Mouse (Mus musculus) spleen, adult 2 months (tissue): ENCODE data around the gene Enpp5. TPM values are rescaled to one million over a fixed set of nuclear protein-coding genes. Genes with fewer than 3 reads are reported as not detected.

ENCODE experiments used
- DNase-seq, 2 experiments: peaks; one replicate each; pipeline versions ENCODE4 v3.0.0 to v3.0.0-alpha.2; 2012 to 2021; ENCODE audit warnings: low spot score in 2 of 2, low read depth in 1 of 2
- H3K27ac ChIP-seq: fragments of 200-500 bp; 2 replicates; pipeline ENCODE4 v1.5.1; 2012; ENCODE audit warnings: low read length, inconsistent platforms; ENCODE audit not compliant: insufficient read depth
- H3K27me3 ChIP-seq: fragments of 200-500 bp; 2 replicates; pipeline ENCODE4 v1.6.1; 2012; ENCODE audit warnings: mild to moderate bottlenecking, moderate library complexity, low read length, inconsistent platforms; ENCODE audit not compliant: control insufficient read depth, insufficient read depth
- H3K36me3 ChIP-seq: fragments of 200-500 bp; 2 replicates; pipeline ENCODE4 v1.6.1; 2012; ENCODE audit warnings: mild to moderate bottlenecking, low read length, inconsistent platforms; ENCODE audit not compliant: control insufficient read depth, insufficient read depth
- H3K4me1 ChIP-seq: fragments of 200-500 bp; 2 replicates; pipeline ENCODE4 v1.6.1; 2011; ENCODE audit warnings: inconsistent platforms; ENCODE audit not compliant: control insufficient read depth, insufficient read depth, insufficient read length
- H3K4me3 ChIP-seq: fragments of 200-500 bp; 2 replicates; pipeline ENCODE4 v1.5.1; 2011; ENCODE audit warnings: mild to moderate bottlenecking, inconsistent platforms; ENCODE audit not compliant: insufficient read depth, insufficient read length; ENCODE audit errors: extremely low read depth
- CTCF ChIP-seq: fragments of 200-500 bp; IDR thresholded peaks from 2 replicates; pipeline ENCODE4 v1.5.1; 2011; ENCODE audit warnings: mild to moderate bottlenecking, inconsistent platforms; ENCODE audit not compliant: insufficient read depth, insufficient read length, insufficient replicate concordance; ENCODE audit errors: extremely low read depth
- POLR2A ChIP-seq: fragments of 200-500 bp; IDR thresholded peaks from 2 replicates; pipeline ENCODE4 v1.6.1; 2011; ENCODE audit warnings: low read depth, low read length, inconsistent platforms
- WGBS: fragments of 180-500 bp; shearing (Covaris S2); methylation state at CpG from one replicate; pipeline ENCODE4 v1.1.7; 2018; 5-methylcytosine and 5-hydroxymethylcytosine counted together
- polyA plus RNA-seq: library from polyadenylated mRNA; depleted of rRNA; stranded (reverse); fragments of >200 nt; gene quantifications from 2 replicates; pipeline ENCODE4 v1.2.3, GENCODE M21; 2012

Gene Enpp5
- polyA plus RNA-seq, 1 experiment, result 5.4 TPM

DNA sequence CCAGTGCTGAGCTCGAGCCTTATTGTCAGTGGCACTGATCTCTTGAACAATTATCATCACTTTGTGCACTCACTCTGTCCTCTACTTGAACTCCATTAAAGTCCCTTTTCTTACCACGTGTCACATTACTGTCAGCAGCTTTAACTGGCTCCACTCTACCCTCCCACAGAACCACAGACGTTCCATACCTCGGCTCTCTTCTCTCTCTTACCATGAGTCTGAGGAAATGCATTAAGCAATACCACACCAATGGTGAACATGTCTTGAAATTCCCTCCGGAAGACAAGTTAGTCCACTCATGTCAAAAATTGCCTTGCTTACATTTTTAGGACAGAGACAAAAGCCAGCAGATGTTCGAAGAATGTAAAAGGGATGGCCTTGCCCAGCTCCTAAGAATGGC, 9.7 kb upstream of the Enpp5 start:
- Histone ChIP-seq H3K36me3 (no peaks in the 10 kb centered on the region), H3K4me1 (no peaks in the 10 kb centered on the region), H3K4me3 (no peak overlapping the region), H3K27ac (no peak overlapping the region), H3K27me3 (no peaks in the 10 kb centered on the region)
- WGBS, result 73% methylated on average over 6 of the region's 6 CpGs
- no peak for TF ChIP-seq CTCF
- TF ChIP-seq POLR2A, result no peak
- no peak for DNase-seq

DNA sequence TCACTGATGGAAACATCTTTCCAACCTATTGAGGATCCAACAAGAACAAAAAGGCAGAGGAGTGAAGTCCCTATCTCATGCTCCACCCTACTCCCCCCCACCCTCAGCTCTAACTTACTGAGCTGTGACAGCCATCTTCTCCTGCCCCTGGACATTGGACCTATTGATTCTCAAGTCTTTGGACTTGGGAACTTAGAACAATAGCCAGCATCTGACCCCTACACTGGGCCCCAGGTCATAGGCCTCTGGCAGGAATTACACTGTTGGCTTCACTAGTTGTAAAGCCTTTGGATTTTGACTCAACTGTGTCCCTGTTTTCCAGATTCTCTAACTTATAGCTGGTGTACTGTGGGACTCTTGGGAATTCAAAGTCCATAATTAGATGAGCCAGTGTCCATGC, 6.9 kb upstream of the Enpp5 start:
- Histone ChIP-seq H3K36me3 (no peaks in the 10 kb centered on the region), H3K27me3 (no peaks in the 10 kb centered on the region), H3K27ac (no peak overlapping the region), H3K4me3 (no peak overlapping the region), H3K4me1 (no peaks in the 10 kb centered on the region)
- TF ChIP-seq POLR2A (no peak), CTCF (no peak)
- DNase-seq, result no peak

GRCm38 (mm10) chr17:44075601-44076000, 3.0 kb upstream of the Enpp5 start:
- Histone ChIP-seq H3K4me1 (no peaks in the 10 kb centered on the region; the same call in 1 of the 2 replicates), H3K4me3 (no peak overlapping the region), H3K27me3 (peaks cover 2% of the 10 kb centered on the region; the same call in 1 of the 2 replicates), H3K27ac (no peak overlapping the region), H3K36me3 (no peaks in the 10 kb centered on the region)
- no peak for DNase-seq
- no peak for TF ChIP-seq POLR2A
- no peak for TF ChIP-seq CTCF
- WGBS, result 80% methylated on average over 3 of the region's 3 CpGs

GRCm38 (mm10) chr17:44076051-44076680, 2.4 kb upstream of the Enpp5 start:
- DNase-seq, result peak in 1 of 2 experiments; percentile 3
- Histone ChIP-seq H3K4me3 (no peak overlapping the region), H3K4me1 (no peaks in the 10 kb centered on the region; the same call in 1 of the 2 replicates), H3K36me3 (no peaks in the 10 kb centered on the region), H3K27me3 (peaks cover 2% of the 10 kb centered on the region; the same call in 1 of the 2 replicates), H3K27ac (no peak overlapping the region)
- whole genome bisulfite sequencing, result 58% methylated on average over 6 of the region's 6 CpGs
- TF ChIP-seq POLR2A (no peak), CTCF (peak; percentile 29; the same call in 1 of the 2 replicates)

DNA sequence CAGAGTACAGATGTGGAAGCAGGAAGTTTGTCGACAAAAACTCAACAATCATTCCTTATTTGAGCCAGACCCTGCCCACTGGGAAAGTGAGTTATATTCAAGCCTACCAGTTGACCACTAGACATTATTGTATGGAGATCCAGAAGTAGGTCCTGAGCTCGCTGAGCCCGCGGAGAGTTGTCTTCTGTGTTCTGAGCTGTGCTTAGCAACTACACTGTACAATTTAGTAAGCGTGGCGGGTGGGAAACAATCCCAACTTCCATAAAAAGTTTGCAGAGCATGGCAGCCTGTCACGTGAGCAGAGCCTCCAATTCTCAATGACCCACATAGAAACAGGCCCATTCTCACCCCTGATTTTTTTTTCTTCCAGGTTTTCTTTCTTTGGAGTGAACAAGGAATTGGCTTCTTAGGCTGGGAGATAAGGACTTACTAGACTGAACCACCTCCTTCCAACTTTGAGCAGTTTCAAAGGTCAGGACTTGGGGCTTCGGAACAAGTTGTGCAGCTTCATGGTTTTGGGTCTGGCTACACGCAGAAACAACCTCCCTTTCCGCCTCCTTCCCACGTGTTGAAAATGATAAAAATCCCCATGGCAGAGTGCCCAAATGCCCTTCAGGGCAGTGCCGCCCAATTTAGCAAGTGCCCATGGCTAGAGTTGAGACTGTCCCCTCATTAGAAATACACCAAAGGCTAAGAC, 1.3 kb upstream of the Enpp5 start:
- 82% methylated on average over 12 of the region's 12 CpGs for WGBS
- Histone ChIP-seq H3K4me3 (no peak overlapping the region), H3K27ac (no peak overlapping the region), H3K4me1 (no peaks in the 10 kb centered on the region; the same call in 1 of the 2 replicates), H3K36me3 (no peaks in the 10 kb centered on the region), H3K27me3 (peaks cover 2% of the 10 kb centered on the region; the same call in 1 of the 2 replicates)
- TF ChIP-seq CTCF, result no peak
- TF ChIP-seq POLR2A, result no peak
- no peak for DNase-seq

- TF ChIP-seq CTCF, result no peak
- no peak for DNase-seq
- H3K27me3 ChIP-seq, result peaks cover 2% of the 10 kb centered on the region; the same call in 1 of the 2 replicates
- H3K36me3 ChIP-seq, result no peaks in the 10 kb centered on the region
- no peak overlapping the region for H3K4me3 ChIP-seq
- no peaks in the 10 kb centered on the region; the same call in 1 of the 2 replicates for H3K4me1 ChIP-seq
- 78% methylated on average over 2 of the region's 2 CpGs for WGBS
- H3K27ac ChIP-seq, result no peak overlapping the region
These were observed 811 bp upstream of the Enpp5 start for GRCm38 (mm10) chr17:44077843-44078160.

DNA sequence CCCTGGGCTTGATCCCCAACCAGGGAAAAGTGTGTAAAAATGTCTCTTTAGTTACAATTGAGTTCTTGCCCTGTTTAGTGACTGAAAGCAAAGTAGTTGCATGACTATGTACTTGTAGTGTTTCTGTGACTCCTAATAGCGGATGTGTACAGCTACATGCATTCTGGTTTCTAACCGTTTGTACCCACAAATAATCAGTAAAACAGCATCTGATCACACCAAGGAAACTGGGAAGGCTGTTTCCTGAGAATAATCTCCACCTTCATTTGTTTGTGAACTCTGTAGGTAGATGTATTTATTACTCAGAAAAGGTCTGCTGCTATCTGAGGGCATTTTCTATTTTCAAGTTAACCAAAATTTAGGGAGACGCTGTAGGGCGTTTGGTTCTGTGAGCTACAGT, 4.5 kb downstream of the Enpp5 start:
- H3K4me1 ChIP-seq, result no peaks in the 10 kb centered on the region; the same call in 1 of the 2 replicates
- TF ChIP-seq CTCF (no peak), POLR2A (no peak)
- 83% methylated on average over 4 of the region's 4 CpGs for WGBS

More for the DNA sequence above, 4.5 kb downstream of the Enpp5 start:
- no peak for DNase-seq
- Histone ChIP-seq H3K4me3 (no peak overlapping the region), H3K36me3 (no peaks in the 10 kb centered on the region), H3K27me3 (peaks cover 2% of the 10 kb centered on the region; the same call in 1 of the 2 replicates), H3K27ac (no peak overlapping the region)
